Mouse (Mus musculus) heart, postnatal 0 days (tissue): ENCODE data around the gene Akr7a5. TPM values are rescaled to one million over a fixed set of nuclear protein-coding genes. Genes with fewer than 3 reads are reported as not detected.

Experiments
- ATAC-seq: fragments of 200-750 bp; cut with Nextera tagmentation; 2 replicates; pipeline ENCODE4 v1.8.0; 2017; ENCODE audit warnings: low read depth, moderate number of reproducible peaks, moderate library complexity; ENCODE audit not compliant: insufficient read depth
- DNase-seq: peaks from one replicate; pipeline ENCODE4 v3.0.0-alpha.2; 2016; ENCODE audit warnings: low spot score
- H3K27ac ChIP-seq: fragments of 300-500 bp; sonication (generic); 2 replicates; pipeline ENCODE4 v1.5.1; 2014; ENCODE audit warnings: low read depth, mild to moderate bottlenecking
- H3K27me3 ChIP-seq: fragments of 300-500 bp; sonication (generic); 2 replicates; pipeline ENCODE4 v1.6.1; 2014; ENCODE audit warnings: low read length, mixed read lengths; ENCODE audit not compliant: control insufficient read depth, insufficient read depth
- H3K36me3 ChIP-seq: fragments of 300-500 bp; sonication (generic); replicated peaks from 2 replicates; pipeline ENCODE4 v1.6.1; 2014; ENCODE audit warnings: low read length, mixed read lengths; ENCODE audit not compliant: control insufficient read depth, insufficient read depth
- H3K4me1 ChIP-seq: fragments of 300-500 bp; sonication (generic); 2 replicates; pipeline ENCODE4 v1.6.1; 2014; ENCODE audit warnings: antibody characterized with exemption; ENCODE audit not compliant: control insufficient read depth, insufficient read depth
- H3K4me2 ChIP-seq: fragments of 300-500 bp; sonication (generic); 2 replicates; pipeline ENCODE4 v1.6.1; 2014; ENCODE audit warnings: low read depth, mild to moderate bottlenecking, low read length, moderate library complexity
- H3K4me3 ChIP-seq: fragments of 300-500 bp; sonication (generic); 2 replicates; pipeline ENCODE4 v1.5.1; 2014; ENCODE audit warnings: low read depth, low read length
- H3K9ac ChIP-seq: fragments of 300-500 bp; sonication (generic); replicated peaks from 2 replicates; pipeline ENCODE4 v1.6.1; 2014; ENCODE audit warnings: low read depth, low read length, mixed read lengths
- H3K9me3 ChIP-seq: fragments of 300-500 bp; sonication (generic); replicated peaks from 2 replicates; pipeline ENCODE4 v1.6.1; 2016; ENCODE audit warnings: low read length; ENCODE audit not compliant: control insufficient read depth
- CTCF ChIP-seq: IDR thresholded peaks from 2 replicates; pipeline ENCODE4 v1.5.1; 2016; ENCODE audit warnings: antibody characterized with exemption, control low read depth, low read depth
- EP300 ChIP-seq: IDR thresholded peaks from 2 replicates; pipeline ENCODE4 v1.6.1; 2016; ENCODE audit warnings: antibody characterized with exemption, low read depth
- WGBS: fragments of 180-500 bp; shearing (Covaris S2); extraction: QIAGEN DNeasy Blood & Tissue Kit; methylation state at CpG from one replicate; pipeline ENCODE4 v1.1.7; 2014; 5-methylcytosine and 5-hydroxymethylcytosine counted together
- polyA plus RNA-seq: library from polyadenylated mRNA; unstranded; fragments of >200 nt; fragmentation: Nextera tagmentation; extraction: Ambion mirVana; gene quantifications from 2 replicates; pipeline ENCODE4 v1.2.1, GENCODE M21; 2015
- total RNA-seq: library from RNA; depleted of rRNA; stranded (reverse); fragments of >200 nt; gene quantifications from 2 replicates; pipeline ENCODE4 v1.2.3, GENCODE M21; 2014; ENCODE audit warnings: low replicate concordance

The Akr7a5 gene
- total and polyA plus RNA-seq, 2 experiments from 2014 or later = 62.5 to 65.3 TPM

DNA sequence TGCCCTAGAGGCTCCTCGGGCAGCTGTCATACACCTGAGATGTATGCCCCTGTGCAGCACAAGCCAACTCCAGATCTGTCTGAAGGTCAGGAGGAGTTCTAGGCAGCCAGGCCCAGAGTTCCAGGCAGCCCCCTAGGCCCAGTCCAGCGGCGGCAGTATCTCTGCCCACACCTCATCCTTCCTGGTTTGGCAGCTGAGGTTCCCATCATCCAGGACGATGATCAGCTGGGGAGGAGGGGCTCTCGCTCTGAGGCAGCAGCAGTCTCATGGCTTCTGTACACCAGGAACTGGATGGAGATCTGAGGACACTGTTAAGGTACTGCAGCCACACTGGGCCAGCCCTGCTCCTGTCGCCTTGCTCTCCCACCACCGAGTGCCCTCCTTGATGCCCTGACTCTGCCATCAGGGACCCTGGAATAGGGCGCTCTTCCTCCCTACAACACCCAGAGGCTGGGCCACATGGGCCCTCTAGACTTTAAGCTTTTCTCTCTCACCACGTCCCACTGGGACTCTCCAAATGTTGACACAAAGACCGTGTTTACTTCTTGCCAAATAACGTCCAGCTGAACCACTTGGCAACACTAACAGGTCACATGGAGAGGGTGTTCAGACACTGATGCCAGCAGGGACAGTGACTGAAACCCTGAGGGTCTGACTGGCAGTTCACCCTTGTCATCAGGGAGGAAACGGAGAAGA is 11.7 kb upstream of the Akr7a5 start:
- Histone ChIP-seq H3K9ac (no peak overlapping the region), H3K9me3 (no peaks in the 10 kb centered on the region), H3K4me1 (no peaks in the 10 kb centered on the region), H3K27me3 (no peaks in the 10 kb centered on the region), H3K4me2 (no peak overlapping the region), H3K36me3 (peaks cover 26% of the 10 kb centered on the region), H3K4me3 (no peak overlapping the region), H3K27ac (no peak overlapping the region)
- 73% methylated on average over 12 of the region's 12 CpGs for WGBS
- no peak for DNase-seq
- no peak for ATAC-seq
- TF ChIP-seq EP300 = no peak
- TF ChIP-seq CTCF = no peak

GRCm38 (mm10) chr4:139301780-139302179 is 8.8 kb upstream of the Akr7a5 start:
- Histone ChIP-seq H3K4me3 (no peak overlapping the region), H3K9me3 (no peaks in the 10 kb centered on the region), H3K9ac (no peak overlapping the region), H3K36me3 (peaks cover 40% of the 10 kb centered on the region), H3K4me1 (no peaks in the 10 kb centered on the region), H3K27me3 (no peaks in the 10 kb centered on the region), H3K4me2 (no peak overlapping the region), H3K27ac (no peak overlapping the region)
- ATAC-seq (no peak), DNase-seq (no peak)
- TF ChIP-seq CTCF (no peak), EP300 (no peak)
- WGBS = 88% methylated on average over 8 of the region's 8 CpGs

GRCm38 (mm10) chr4:139302241-139302640 is 8.3 kb upstream of the Akr7a5 start:
- 65% methylated on average over 5 of the region's 5 CpGs for WGBS
- no peak for TF ChIP-seq EP300
- no peak for TF ChIP-seq CTCF
- Histone ChIP-seq H3K9me3 (no peaks in the 10 kb centered on the region), H3K9ac (no peak overlapping the region), H3K36me3 (peaks cover 40% of the 10 kb centered on the region), H3K4me1 (no peaks in the 10 kb centered on the region), H3K27me3 (no peaks in the 10 kb centered on the region), H3K4me2 (no peak overlapping the region), H3K4me3 (no peak overlapping the region), H3K27ac (no peak overlapping the region)
- DNase-seq = no peak
- no peak for ATAC-seq

DNA sequence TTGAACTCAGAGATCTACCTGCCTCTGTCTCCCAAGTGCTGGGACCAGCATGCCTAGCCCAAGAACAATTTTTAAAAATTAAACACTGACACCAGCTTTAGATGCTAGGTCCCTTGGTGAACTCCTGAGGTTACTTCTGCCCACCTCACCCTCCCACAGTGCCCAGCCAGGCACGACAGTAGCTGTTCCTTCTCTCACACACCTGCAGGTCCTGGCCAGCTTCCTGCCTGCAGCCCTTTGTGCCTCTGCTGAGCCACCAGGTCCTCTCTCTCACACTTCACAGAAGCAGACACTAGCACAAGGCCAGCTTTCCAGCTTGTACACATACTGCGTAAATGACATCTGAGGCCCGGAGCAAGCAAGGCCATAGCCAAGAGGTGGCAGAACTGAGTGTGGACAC is 5.0 kb upstream of the Akr7a5 start:
- 79% methylated on average over 3 of the region's 3 CpGs for WGBS

DNA sequence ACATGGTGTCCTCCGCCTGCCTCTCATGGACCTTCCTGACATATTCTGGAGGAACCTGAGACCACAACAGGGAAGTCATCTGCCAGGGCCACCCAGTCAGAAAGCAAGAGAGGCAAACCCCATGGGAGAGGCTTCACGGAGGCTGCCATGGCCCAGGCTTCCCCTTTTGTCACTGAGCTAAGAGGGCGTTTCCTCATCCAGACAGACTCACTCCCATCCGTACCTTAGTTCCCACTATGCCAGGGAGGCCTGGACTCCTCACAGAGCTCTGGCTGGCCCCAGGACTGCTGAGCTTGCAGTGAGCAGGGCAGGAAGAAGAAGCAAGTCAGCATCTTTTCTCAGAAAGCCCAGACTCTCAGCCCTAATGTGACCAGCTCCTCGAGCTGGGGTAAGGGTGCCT is 2.6 kb upstream of the Akr7a5 start:
- no peak for DNase-seq

More for the DNA sequence above, 5.0 kb upstream of the Akr7a5 start:
- DNase-seq = no peak
- Histone ChIP-seq H3K4me1 (peaks cover 6% of the 10 kb centered on the region), H3K9ac (no peak overlapping the region), H3K9me3 (no peaks in the 10 kb centered on the region), H3K4me2 (no peak overlapping the region), H3K36me3 (peaks cover 29% of the 10 kb centered on the region), H3K27me3 (no peaks in the 10 kb centered on the region), H3K27ac (no peak overlapping the region), H3K4me3 (no peak overlapping the region)
- no peak for TF ChIP-seq EP300
- TF ChIP-seq CTCF = no peak
- ATAC-seq = no peak

GRCm38 (mm10) chr4:139309651-139310050 is 893 bp upstream of the Akr7a5 start:
- peak overlapping the region; percentile 67; the same call in 1 of the 2 replicates for H3K9ac ChIP-seq
- no peaks in the 10 kb centered on the region for H3K9me3 ChIP-seq
- 32% methylated on average over 6 of the region's 6 CpGs for WGBS
- peaks cover 14% of the 10 kb centered on the region for H3K4me1 ChIP-seq
- peaks cover 14% of the 10 kb centered on the region; the same call in 1 of the 2 replicates for H3K36me3 ChIP-seq
- DNase-seq (no peak), ATAC-seq (no peak)
- H3K4me2 ChIP-seq = peak overlapping the region; percentile 95
- no peak overlapping the region for H3K27ac ChIP-seq
- no peaks in the 10 kb centered on the region for H3K27me3 ChIP-seq
- TF ChIP-seq CTCF (no peak), EP300 (no peak)
- H3K4me3 ChIP-seq = peak overlapping the region; percentile 87

More for the DNA sequence above, 2.6 kb upstream of the Akr7a5 start:
- Histone ChIP-seq H3K36me3 (peaks cover 14% of the 10 kb centered on the region; the same call in 1 of the 2 replicates), H3K27ac (no peak overlapping the region), H3K9me3 (no peaks in the 10 kb centered on the region), H3K4me1 (peaks cover 14% of the 10 kb centered on the region), H3K9ac (no peak overlapping the region), H3K4me3 (no peak overlapping the region), H3K4me2 (no peak overlapping the region), H3K27me3 (no peaks in the 10 kb centered on the region)
- WGBS = 86% methylated on average over 5 of the region's 5 CpGs
- no peak for ATAC-seq
- TF ChIP-seq EP300 (no peak), CTCF (no peak)
